Mouse (Mus musculus) liver, embryonic 15.5 days (tissue): Measurements from ENCODE around the gene Sorbs1. TPM values are rescaled to one million over a fixed set of nuclear protein-coding genes. Genes with fewer than 3 reads are reported as not detected.

Source experiments
- ATAC-seq: fragments of 200-750 bp; cut with Nextera tagmentation; 2 replicates; pipeline ENCODE4 v1.8.0; 2017; ENCODE audit warnings: moderate number of reproducible peaks, mild to moderate bottlenecking, moderate library complexity; ENCODE audit not compliant: insufficient read depth
- H3K27ac ChIP-seq: fragments of 300-500 bp; sonication (generic); replicated peaks from 2 replicates; pipeline ENCODE4 v1.5.1; 2015; ENCODE audit warnings: mild to moderate bottlenecking, inconsistent platforms
- H3K27me3 ChIP-seq: fragments of 300-500 bp; sonication (generic); 2 replicates; pipeline ENCODE4 v1.6.1; 2015; ENCODE audit warnings: mild to moderate bottlenecking, inconsistent platforms
- H3K36me3 ChIP-seq: fragments of 300-500 bp; sonication (generic); replicated peaks from 2 replicates; pipeline ENCODE4 v1.6.1; 2015; ENCODE audit warnings: moderate library complexity, mild to moderate bottlenecking, inconsistent platforms
- H3K4me1 ChIP-seq: fragments of 300-500 bp; sonication (generic); replicated peaks from 2 replicates; pipeline ENCODE4 v1.6.1; 2015; ENCODE audit warnings: inconsistent platforms
- H3K4me2 ChIP-seq: fragments of 300-500 bp; sonication (generic); 2 replicates; pipeline ENCODE4 v1.6.1; 2015; ENCODE audit warnings: moderate library complexity, mild to moderate bottlenecking, inconsistent platforms
- H3K4me3 ChIP-seq: fragments of 300-500 bp; sonication (generic); replicated peaks from 2 replicates; pipeline ENCODE4 v1.5.1; 2015; ENCODE audit warnings: mild to moderate bottlenecking, inconsistent platforms
- H3K9ac ChIP-seq: fragments of 300-500 bp; sonication (generic); 2 replicates; pipeline ENCODE4 v1.6.1; 2015; ENCODE audit warnings: moderate library complexity, mild to moderate bottlenecking, inconsistent platforms
- H3K9me3 ChIP-seq: fragments of 300-500 bp; sonication (generic); replicated peaks from 2 replicates; pipeline ENCODE4 v1.6.1; 2016; ENCODE audit warnings: inconsistent platforms
- WGBS: fragments of 180-500 bp; shearing (Covaris S2); methylation state at CpG from one replicate; pipeline ENCODE4 v1.1.7; 2015; ENCODE audit warnings: mixed read lengths; ENCODE audit not compliant: insufficient replicate concordance; 5-methylcytosine and 5-hydroxymethylcytosine counted together
- polyA plus RNA-seq: library from polyadenylated mRNA; unstranded; fragments of >200 nt; fragmentation: Nextera tagmentation; extraction: Ambion mirVana; gene quantifications from 2 replicates; pipeline ENCODE4 v1.2.1, GENCODE M21; 2015

Gene Sorbs1
- polyA plus RNA-seq, 1 experiment from 2014 or later, result 34.9 TPM

- H3K4me3 ChIP-seq, result no peak overlapping the region
- H3K9me3 ChIP-seq, result no peaks in the 10 kb centered on the region
- H3K27ac ChIP-seq, result no peak overlapping the region
- H3K4me1 ChIP-seq, result 0 out of 2 replicates have a peak, but pooled peaks cover 8% of the 10 kb centered on the region
- no peak for ATAC-seq
- no peak overlapping the region for H3K9ac ChIP-seq
- H3K27me3 ChIP-seq, result no peaks in the 10 kb centered on the region
- 88% methylated on average over 11 of the region's 11 CpGs for WGBS
- H3K36me3 ChIP-seq, result peaks cover 37% of the 10 kb centered on the region
- no peak overlapping the region for H3K4me2 ChIP-seq
Observed at GRCm38 (mm10) chr19:40314252-40314651, 199.3 kb downstream of the Sorbs1 start.

DNA sequence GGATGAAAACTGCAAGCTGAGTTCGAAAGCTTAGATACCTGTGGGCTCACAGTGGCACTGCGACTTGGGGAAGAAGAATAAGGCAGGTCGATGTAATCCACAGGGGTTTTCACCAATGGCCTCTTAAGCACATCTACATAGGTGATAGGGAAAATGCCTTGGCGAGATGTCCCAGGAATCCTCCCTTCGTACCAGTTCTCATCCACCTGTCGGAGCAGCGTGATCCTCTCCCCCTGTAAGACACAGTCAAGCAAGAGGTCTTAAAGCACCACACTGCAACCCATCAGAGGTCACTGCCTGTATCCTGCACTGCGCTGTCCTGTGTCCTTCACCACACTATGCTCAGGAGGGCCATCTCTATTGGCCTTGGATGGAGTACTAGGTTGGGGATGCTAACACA is 201.9 kb downstream of the Sorbs1 start:
- H3K9me3 ChIP-seq, result no peaks in the 10 kb centered on the region
- peaks cover 41% of the 10 kb centered on the region for H3K36me3 ChIP-seq
- H3K4me1 ChIP-seq, result peaks cover 11% of the 10 kb centered on the region; the same call in 1 of the 2 replicates
- H3K4me3 ChIP-seq, result no peak overlapping the region
- H3K9ac ChIP-seq, result no peak overlapping the region
- WGBS, result 86% methylated on average over 8 of the region's 8 CpGs
- H3K27ac ChIP-seq, result no peak overlapping the region
- H3K27me3 ChIP-seq, result no peaks in the 10 kb centered on the region
- H3K4me2 ChIP-seq, result no peak overlapping the region
- no peak for ATAC-seq

GRCm38 (mm10) chr19:40310410-40311130 is 203.0 kb downstream of the Sorbs1 start:
- 68% methylated on average over 15 of the region's 15 CpGs for WGBS
- Histone ChIP-seq H3K4me3 (no peak overlapping the region), H3K4me2 (no peak overlapping the region), H3K27ac (no peak overlapping the region), H3K9me3 (no peaks in the 10 kb centered on the region), H3K9ac (no peak overlapping the region), H3K27me3 (no peaks in the 10 kb centered on the region), H3K36me3 (peaks cover 41% of the 10 kb centered on the region), H3K4me1 (peaks cover 11% of the 10 kb centered on the region; the same call in 1 of the 2 replicates)
- ATAC-seq, result no peak

- no peaks in the 10 kb centered on the region for H3K9me3 ChIP-seq
- peaks cover 11% of the 10 kb centered on the region; the same call in 1 of the 2 replicates for H3K4me1 ChIP-seq
- H3K36me3 ChIP-seq, result peaks cover 41% of the 10 kb centered on the region
- H3K27me3 ChIP-seq, result no peaks in the 10 kb centered on the region
- no peak overlapping the region for H3K27ac ChIP-seq
- no peak overlapping the region for H3K9ac ChIP-seq
- 84% methylated on average over 12 of the region's 12 CpGs for WGBS
- no peak overlapping the region for H3K4me2 ChIP-seq
- no peak overlapping the region for H3K4me3 ChIP-seq
- no peak for ATAC-seq
Observed at GRCm38 (mm10) chr19:40309911-40310310, 203.7 kb downstream of the Sorbs1 start.

DNA sequence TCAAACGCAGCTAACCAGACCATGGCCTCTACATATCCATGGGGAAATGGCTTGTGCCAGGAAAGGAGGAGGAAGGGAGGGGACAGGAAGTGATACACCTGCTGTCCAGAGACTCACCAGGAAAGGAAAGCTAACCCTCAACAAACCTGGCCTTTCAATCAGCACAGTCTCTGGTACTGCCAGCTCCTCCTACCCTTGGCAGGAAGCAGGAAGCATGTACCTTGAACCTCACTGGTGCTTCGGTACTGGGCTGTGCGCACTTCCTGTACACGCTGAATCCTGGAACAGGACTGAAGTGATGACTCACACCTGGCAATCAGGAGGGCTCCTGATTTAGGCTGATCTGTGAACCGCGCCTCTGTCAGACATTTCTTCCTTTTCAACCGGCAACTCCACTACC is 206.0 kb downstream of the Sorbs1 start:
- H3K9me3 ChIP-seq, result no peaks in the 10 kb centered on the region
- no peak overlapping the region for H3K27ac ChIP-seq
- H3K4me3 ChIP-seq, result no peak overlapping the region
- WGBS, result 68% methylated on average over 7 of the region's 7 CpGs
- peaks cover 31% of the 10 kb centered on the region for H3K36me3 ChIP-seq
- no peak overlapping the region for H3K4me2 ChIP-seq
- no peak for ATAC-seq
- no peaks in the 10 kb centered on the region for H3K27me3 ChIP-seq
- H3K4me1 ChIP-seq, result peaks cover 18% of the 10 kb centered on the region; the same call in 1 of the 2 replicates
- no peak overlapping the region for H3K9ac ChIP-seq

DNA sequence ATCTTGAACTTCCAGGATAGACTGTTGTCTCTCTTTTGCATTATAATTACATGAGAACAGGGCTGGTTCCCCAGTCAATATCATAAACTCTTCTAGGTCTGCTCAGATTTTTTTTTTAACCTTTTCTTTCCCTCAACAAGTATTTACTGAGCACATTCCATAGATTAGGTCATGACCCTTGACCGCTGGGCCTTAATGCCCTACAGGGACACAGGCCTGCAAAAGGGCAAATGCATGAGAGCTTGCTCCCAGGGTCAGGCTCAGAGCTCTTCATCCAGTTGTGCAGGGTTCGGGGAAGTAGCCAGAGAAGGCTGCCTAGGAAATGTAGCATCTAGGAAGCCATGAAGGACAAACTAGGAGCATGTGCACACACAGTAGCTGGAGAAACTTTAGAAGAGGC is 206.9 kb downstream of the Sorbs1 start:
- H3K36me3 ChIP-seq, result peaks cover 27% of the 10 kb centered on the region
- no peak overlapping the region for H3K4me2 ChIP-seq
- no peak overlapping the region for H3K4me3 ChIP-seq
- no peak overlapping the region for H3K9ac ChIP-seq
- no peaks in the 10 kb centered on the region for H3K27me3 ChIP-seq
- H3K9me3 ChIP-seq, result no peaks in the 10 kb centered on the region
- no peak overlapping the region for H3K27ac ChIP-seq
- WGBS, result 71% methylated on average over 2 of the region's 2 CpGs
- ATAC-seq, result no peak
- peaks cover 21% of the 10 kb centered on the region; the same call in 1 of the 2 replicates for H3K4me1 ChIP-seq

GRCm38 (mm10) chr19:40305456-40305855 is 208.1 kb downstream of the Sorbs1 start:
- H3K9me3 ChIP-seq, result no peaks in the 10 kb centered on the region
- ATAC-seq, result no peak
- H3K27ac ChIP-seq, result no peak overlapping the region
- H3K36me3 ChIP-seq, result peaks cover 20% of the 10 kb centered on the region
- 68% methylated on average over 7 of the region's 7 CpGs for WGBS
- no peak overlapping the region for H3K4me3 ChIP-seq
- H3K4me2 ChIP-seq, result no peak overlapping the region
- peaks cover 22% of the 10 kb centered on the region; the same call in 1 of the 2 replicates for H3K4me1 ChIP-seq
- H3K9ac ChIP-seq, result no peak overlapping the region
- H3K27me3 ChIP-seq, result no peaks in the 10 kb centered on the region

DNA sequence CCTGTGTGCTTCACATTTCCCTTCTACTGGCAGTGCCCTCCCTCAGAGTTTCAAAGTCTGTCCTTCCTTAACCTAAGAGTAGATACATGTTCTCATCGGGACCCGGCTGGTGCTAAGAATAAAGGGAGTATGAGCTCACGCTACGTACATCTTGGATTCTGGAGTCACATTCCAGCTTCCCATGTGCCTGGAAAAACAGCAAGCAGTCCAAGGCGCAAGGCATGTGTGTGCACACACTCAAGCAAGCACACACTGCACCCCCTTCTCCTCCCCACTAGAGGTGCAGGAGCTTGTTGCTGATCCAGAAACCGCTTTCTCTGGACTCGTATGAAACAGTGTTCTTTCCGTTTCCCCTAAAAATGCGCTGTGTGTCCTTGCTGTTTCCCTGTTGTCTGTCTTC is 210.7 kb downstream of the Sorbs1 start:
- Histone ChIP-seq H3K27ac (no peak overlapping the region), H3K4me3 (no peak overlapping the region), H3K36me3 (0 out of 2 replicates have a peak, but pooled peaks cover 7% of the 10 kb centered on the region), H3K4me2 (no peak overlapping the region), H3K4me1 (peaks cover 45% of the 10 kb centered on the region), H3K9ac (no peak overlapping the region), H3K27me3 (no peaks in the 10 kb centered on the region), H3K9me3 (no peaks in the 10 kb centered on the region)
- ATAC-seq, result no peak
- WGBS, result 84% methylated on average over 9 of the region's 9 CpGs

DNA sequence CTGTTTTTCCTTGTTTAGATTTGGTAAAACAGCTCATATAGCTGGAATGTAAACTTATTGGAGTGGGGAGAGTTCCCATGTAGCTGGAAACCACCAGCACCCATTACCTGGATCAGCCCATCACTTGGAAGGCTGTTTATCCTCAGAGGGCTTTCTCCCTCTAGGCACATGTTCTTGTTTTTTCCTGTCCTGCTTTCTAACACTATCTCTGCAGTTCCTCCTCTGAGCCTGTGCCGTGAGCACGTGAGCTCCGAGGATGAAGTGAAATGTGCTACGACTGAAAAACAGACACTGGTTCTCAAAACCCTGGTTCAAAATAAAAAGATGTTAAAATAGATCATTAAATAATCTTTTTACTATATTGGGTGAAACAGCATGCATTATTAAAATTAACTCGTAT is 211.1 kb downstream of the Sorbs1 start:
- H3K9me3 ChIP-seq, result no peaks in the 10 kb centered on the region
- no peaks in the 10 kb centered on the region for H3K27me3 ChIP-seq
- peaks cover 46% of the 10 kb centered on the region for H3K4me1 ChIP-seq
- H3K9ac ChIP-seq, result no peak overlapping the region
- no peak overlapping the region for H3K4me3 ChIP-seq
- 0 out of 2 replicates have a peak, but pooled peaks cover 7% of the 10 kb centered on the region for H3K36me3 ChIP-seq
- ATAC-seq, result no peak
- no peak overlapping the region for H3K4me2 ChIP-seq
- H3K27ac ChIP-seq, result no peak overlapping the region
- 60% methylated on average over 5 of the region's 5 CpGs for WGBS

DNA sequence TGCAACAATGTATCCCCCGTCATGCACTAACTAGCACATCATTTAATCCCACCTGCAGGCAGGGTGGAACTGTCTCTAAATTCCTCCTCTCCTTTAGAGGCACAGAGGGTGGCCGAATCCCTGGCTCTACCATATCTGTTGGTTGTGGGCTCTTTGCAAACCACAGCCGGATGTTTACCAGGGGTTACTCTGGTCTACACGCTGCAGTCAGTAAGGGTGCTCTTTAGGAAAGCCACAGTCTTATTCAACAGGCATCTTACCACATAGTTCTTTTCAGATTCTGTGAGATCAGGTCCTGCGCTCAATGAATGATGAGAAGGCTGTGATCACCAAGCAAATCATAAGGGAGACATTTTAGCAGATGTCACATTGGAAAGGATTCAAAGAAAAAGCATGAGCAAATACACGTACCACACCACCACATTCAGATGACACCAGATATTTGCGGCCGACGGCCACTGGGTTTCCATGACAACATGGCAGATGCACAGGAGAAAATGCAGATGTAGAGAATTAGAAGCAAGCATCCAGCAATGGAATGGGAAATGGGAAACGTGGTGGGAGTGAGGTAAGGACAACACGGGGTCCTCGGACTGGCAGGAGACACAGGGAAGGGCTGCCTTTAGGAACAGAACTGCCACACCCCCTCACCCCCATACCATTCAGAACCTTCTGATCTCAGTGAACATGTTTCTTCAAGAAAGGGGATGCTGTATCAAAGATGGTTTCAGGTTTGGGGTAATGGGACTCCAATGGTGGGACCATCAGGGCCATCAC is 213.4 kb downstream of the Sorbs1 start:
- no peaks in the 10 kb centered on the region for H3K9me3 ChIP-seq
- no peak overlapping the region for H3K27ac ChIP-seq
- H3K9ac ChIP-seq, result no peak overlapping the region
- WGBS, result 62% methylated on average over 12 of the region's 12 CpGs
- H3K4me3 ChIP-seq, result no peak overlapping the region
- ATAC-seq, result no peak
- no peak overlapping the region for H3K4me2 ChIP-seq
- no peaks in the 10 kb centered on the region for H3K27me3 ChIP-seq
- H3K36me3 ChIP-seq, result peaks cover 11% of the 10 kb centered on the region; the same call in 1 of the 2 replicates
- H3K4me1 ChIP-seq, result peaks cover 61% of the 10 kb centered on the region

DNA sequence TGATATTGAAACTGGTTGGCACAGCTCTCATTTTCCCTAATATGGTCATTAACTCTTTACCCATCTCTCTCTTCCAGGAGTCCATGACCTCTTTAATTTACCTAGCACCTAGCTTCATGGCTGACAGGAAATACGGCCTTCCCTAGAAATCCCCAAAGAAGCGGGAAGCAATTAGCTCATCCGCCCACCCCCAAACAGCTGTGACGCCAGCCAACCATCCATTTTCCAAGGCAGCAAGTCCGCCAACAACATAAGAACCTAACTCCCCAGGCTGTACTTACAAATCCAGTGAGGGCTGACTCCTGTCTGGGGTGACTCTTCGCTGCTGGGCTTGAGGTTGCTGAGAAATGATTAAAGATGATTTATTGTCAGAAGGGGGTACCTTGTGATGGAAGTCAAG is 214.4 kb downstream of the Sorbs1 start:
- WGBS, result 81% methylated on average over 6 of the region's 6 CpGs
- Histone ChIP-seq H3K4me1 (peaks cover 64% of the 10 kb centered on the region), H3K4me3 (no peak overlapping the region), H3K36me3 (peaks cover 15% of the 10 kb centered on the region; the same call in 1 of the 2 replicates), H3K27ac (no peak overlapping the region), H3K4me2 (no peak overlapping the region), H3K27me3 (no peaks in the 10 kb centered on the region), H3K9ac (no peak overlapping the region), H3K9me3 (no peaks in the 10 kb centered on the region)
- ATAC-seq, result no peak
